Mouse (Mus musculus) erythroblast, embryonic 14.5 days (primary cell): ENCODE results near the gene Trim39.

Experiments used
- GATA1 ChIP-seq: IDR thresholded peaks from 2 replicates; pipeline ENCODE4 v1.6.1; 2012; ENCODE audit warnings: low read length, inconsistent platforms, mixed read lengths
- TAL1 ChIP-seq: IDR thresholded peaks from 3 replicates; pipeline ENCODE4 v1.6.1; 2012; ENCODE audit warnings: low read length, inconsistent platforms, mixed read lengths

DNA sequence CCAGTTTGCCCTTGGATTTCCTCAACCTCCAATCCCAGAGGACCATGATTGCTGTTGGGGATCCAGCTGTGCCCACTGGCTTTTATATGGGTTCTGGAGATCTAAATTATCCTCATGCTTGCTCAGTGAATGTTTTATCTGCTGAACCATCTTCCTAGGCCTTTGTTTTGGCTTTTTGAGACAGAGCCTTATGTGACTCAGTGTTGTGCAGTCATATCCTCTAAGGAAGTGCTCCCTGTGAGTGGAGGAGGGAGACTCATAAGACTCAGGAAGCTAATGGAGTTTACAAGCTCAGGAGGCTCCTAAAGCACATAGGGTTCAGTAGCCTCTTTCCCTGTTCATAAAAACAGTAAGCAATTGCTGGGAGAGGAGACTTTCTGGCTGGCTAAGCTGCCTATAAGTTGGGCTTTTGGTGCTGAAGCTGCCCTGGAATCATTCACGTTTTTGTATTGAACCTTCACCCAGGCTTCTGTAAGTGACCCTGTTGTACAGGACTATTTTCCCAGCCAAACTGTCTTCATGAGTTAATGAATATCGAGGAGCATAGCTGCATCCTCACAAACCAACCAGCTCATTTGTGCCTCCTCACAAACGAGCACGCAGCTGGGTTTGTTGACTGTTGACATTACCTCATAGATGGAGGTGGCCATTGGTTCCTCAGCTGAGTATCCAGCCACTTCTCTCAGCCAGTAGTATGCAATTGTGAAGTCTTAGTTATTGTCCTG is 9.6 kb upstream of the Trim39 start:
- TF ChIP-seq GATA1 (no peak), TAL1 (no peak)
